Mouse (Mus musculus) cerebellum, adult 8-10 months (tissue): ENCODE results near the gene Fnbp1l.

Experiments used
- DNase-seq: peaks from one replicate; pipeline ENCODE4 v3.0.0; 2022

Fnbp1l gene

GRCm38 (mm10) chr3:122618991-122619930 is at the start of gene Fnbp1l:
TSS of gene Fnbp1l (minus strand) at chr3:122619715.
- DNase-seq: no peak

DNA sequence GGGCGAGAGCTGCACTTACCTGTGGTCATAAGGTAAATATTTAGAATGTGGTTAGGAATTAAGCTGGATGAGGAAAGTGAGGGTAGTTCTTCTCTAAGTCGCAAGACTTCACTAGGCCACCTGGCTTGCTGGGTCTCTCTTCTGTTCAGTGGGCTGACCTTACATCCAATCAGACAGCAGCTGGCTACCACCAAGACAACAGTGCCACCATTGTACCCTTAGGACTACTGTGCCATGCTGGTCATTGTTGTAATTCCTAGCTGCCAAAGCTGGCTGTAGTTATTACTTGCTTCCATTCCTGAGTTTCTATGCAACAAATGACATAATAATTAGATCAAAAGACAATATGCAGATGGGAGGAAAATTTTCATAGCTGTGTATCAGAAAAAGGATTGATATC is 41.3 kb upstream of the Fnbp1l start:
- DNase-seq: no peak

GRCm38 (mm10) chr3:122659261-122659917 is 39.9 kb upstream of the Fnbp1l start:
- DNase-seq: no peak

DNA sequence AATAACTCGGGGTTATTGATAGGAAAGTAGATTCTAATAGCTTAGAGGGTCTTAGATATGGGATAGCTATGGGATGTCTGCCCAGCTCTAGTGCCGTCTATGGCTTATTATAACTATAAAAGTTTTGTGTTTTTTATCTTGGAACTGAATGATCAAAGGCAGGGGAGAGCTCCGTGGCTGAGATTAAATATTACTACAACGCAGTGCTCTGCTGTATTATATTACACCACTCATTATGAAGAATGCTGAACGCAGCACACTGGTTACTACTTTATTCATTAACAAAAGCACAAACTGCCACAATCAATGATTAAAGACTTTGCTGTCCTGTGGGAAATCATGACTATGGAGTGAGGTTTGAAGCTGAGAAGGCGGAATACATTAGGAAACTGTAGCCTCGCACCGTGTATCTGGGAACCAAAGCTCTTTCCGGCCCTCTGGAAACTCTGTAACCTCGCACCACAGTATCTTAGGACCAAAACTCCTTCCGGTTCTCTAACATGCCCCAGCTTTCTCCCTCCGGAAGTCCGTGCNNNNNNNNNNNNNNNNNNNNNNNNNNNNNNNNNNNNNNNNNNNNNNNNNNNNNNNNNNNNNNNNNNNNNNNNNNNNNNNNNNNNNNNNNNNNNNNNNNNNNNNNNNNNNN is 27.8 kb upstream of the Fnbp1l start:
- DNase-seq: no peak

- DNase-seq: no peak
Measured at GRCm38 (mm10) chr3:122640286-122640685, 20.8 kb upstream of the Fnbp1l start.

DNA sequence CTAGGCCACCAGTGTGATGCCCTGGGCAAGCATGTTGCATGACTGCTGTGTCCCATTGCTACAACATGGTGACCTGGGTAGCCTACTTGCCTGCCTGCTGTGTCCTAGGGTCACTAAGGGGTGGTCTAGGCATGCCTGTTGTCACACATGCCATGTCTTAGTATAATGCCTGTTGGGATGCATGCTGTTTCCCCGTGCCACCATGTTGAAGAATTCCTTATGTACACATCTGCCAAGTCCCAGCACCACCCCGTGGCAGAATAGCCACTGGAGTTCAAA is 19.6 kb upstream of the Fnbp1l start:
- DNase-seq: no peak

DNA sequence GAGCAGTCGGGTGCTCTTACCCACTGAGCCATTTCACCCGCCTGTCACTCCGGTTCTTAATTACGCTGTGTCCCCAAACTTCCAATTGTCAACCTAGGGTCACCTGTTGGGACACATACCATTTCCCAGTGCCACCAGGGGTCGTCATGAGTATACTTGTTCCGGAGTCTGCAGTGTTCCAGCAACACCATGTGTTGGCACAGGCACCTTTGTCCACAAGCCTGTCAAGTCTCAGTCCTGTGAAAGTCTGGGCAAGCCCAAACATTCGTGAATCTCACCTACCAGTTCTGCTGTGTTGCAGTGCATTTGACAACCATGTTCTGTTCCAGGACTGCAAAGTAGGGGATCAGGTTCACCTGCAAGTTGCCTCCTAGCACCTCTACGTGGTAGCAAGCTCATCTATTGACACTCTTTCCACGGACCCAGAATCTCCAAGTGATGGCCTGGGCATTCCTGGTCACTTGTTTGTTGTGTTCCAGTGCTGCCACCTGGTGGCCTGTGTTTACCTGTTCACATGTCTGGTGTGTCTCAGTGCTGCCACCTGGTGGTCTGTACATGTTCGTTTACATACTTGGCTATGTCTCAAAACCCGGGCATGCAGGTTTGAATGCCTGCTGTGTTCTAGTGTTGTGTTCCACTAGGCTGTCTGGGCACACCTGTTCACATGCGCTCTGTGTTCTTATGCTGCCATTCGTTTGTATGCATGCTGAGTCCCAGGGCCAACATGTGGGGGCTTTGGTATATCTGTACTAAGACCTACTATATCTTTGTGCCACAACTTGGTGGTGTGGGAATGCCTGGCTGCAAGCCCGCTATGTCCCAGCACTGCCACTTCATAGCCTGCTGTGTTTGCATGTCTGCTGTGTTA is 19.0 kb upstream of the Fnbp1l start:
- DNase-seq: peak; percentile 90

GRCm38 (mm10) chr3:122637280-122637679 is 17.8 kb upstream of the Fnbp1l start:
- DNase-seq: no peak

- DNase-seq: no peak
Measured at GRCm38 (mm10) chr3:122635246-122635645, 15.7 kb upstream of the Fnbp1l start.

DNA sequence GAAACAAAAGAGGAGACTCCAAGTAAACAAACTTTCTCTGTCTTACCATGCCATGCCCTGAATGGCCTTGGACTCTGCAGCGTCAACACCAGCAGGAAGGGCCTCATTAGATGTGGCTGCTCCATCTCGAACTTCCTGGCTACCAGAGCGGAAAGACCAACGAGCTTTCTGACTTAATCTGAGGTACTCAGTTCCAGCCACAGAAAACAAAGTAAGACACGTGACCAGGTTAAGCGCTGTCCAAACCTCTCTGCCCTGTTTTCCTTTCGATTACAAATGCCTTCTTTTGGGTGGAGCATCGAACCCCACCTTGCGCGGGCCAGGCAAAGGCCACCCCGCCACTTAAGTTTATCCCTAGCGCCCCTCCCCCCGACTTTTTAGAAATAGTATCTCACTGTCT is 10.1 kb upstream of the Fnbp1l start:
- no peak for DNase-seq

DNA sequence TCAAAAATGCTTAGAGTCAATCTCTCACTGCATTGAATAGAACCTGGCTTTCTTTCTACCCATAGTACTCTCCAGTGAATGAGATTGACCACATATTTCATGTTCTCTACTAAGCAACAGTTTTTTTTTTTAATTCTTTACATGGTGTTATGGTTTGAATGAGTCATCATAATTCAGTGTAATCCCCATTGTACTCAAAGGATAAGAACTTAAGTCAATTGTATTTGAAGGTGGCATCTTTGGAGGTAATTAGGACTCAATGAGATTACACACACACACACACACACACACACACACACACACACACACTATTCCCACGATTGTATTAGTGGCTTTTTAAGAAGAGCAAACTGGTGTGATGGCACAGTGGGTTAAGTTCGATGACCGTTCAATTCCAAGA is 9.4 kb upstream of the Fnbp1l start:
- no peak for DNase-seq

GRCm38 (mm10) chr3:122628546-122628945 is 9.0 kb upstream of the Fnbp1l start:
- no peak for DNase-seq

DNA sequence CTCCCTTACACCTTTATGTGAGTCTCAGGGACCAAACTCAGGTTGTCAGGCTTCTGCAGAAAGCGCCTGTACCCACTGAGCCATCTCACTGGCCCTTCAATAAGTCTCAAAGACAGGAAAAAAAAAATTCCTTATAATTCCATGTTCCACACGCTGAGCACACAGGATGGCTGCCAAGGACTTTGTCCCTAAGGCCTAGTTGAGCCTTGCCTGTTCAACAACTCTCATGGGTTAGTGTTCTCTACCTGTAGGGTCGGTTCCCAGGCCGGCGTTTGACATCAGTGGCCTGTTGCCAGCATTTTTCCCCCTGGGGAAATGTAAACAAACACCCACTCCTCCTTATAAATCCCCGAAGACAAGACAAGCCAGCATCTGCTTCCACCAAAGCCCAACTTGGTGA is 8.3 kb upstream of the Fnbp1l start:
- DNase-seq: no peak

GRCm38 (mm10) chr3:122624591-122624990 is 5.1 kb upstream of the Fnbp1l start:
- DNase-seq: no peak

DNA sequence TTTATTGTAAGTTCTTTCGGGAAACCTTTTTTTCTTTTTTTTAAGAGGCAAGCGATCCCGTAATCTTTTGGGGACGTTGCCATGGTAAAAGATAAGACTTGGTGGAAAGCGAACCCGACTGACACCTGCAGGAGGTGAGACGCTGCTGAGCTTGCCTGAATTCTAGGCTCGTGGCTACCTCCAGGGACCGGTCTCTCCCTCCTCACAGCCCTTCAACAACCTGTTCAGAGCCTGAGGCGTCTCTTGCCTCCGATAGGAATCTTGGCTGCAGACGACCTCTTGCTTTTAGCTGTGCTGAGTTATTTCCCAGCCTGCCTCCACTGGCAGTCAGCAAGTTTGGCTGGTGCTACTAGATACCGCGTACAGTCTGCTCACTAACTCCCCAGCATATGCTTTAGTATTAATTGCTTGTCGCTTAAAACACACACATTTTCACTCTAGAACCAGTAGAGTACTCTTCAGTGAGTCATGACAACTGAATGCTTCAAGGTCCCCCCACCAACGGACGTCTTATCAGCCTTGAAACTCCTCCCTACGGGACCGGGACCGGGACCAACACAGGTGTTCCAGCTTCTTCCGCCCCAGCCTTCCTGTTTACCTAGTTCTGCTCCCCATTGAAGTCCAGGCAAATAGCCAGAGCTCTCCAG is 893 bp upstream of the Fnbp1l start:
- DNase-seq: no peak

GRCm38 (mm10) chr3:122619931-122620284 is 393 bp upstream of the Fnbp1l start:
- no peak for DNase-seq

- DNase-seq: peak; percentile 19
Measured at GRCm38 (mm10) chr3:122618402-122618801, 1.1 kb downstream of the Fnbp1l start.

GRCm38 (mm10) chr3:122617613-122618340 is 1.7 kb downstream of the Fnbp1l start:
- DNase-seq: no peak

- DNase-seq: no peak
Measured at GRCm38 (mm10) chr3:122612537-122612936, 7.0 kb downstream of the Fnbp1l start.

GRCm38 (mm10) chr3:122611761-122612160 is 7.8 kb downstream of the Fnbp1l start:
- no peak for DNase-seq

- DNase-seq: no peak
Measured at GRCm38 (mm10) chr3:122606105-122606801, 13.3 kb downstream of the Fnbp1l start.
